Mouse (Mus musculus): ENCODE data around the gene Psmd3. TPM values are rescaled to one million over a fixed set of nuclear protein-coding genes. Genes with fewer than 3 reads are reported as not detected.

Psmd3 gene
- polyA plus RNA-seq, 1 experiment from 2014 or later, result 96.2 TPM

DNA sequence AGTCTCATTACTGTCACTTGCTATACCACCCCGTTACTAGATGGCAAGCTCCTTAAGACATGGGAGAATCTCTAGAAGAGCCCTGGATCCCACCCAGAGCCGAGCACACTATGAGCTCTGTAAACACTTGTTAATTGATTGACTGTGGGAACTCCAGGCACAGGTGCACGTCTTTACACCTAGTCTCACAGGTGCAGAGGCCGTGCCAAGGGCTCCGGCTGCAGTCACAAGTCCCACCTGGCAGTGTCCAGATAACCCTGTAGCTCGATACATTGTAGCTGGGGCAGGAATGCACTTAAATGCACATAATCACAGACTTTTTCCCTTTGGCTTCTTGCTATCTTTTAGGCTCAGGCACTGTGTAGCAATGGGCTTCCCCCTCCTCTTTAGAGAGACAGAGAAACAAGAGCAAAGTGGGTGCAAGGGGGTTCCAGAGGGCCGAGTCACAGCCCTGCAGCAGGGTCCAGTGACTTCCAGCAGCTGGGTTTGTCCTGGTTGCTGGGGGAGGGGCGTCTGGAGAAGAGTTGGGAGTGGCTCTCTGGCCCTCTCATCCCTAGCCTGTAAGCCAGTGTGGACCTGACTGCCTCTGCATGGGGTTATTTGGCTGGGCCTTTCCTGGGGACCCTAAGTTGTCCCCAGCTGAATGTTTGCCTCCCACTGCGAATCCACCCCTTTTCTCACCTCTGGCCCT is 61.4 kb downstream of the Psmd3 start:
- Histone ChIP-seq H3K4me1 (replicated peaks; ENCODE audit: control insufficient read depth, insufficient read depth, low read length) (peaks cover 38% of the 10 kb centered on the region), H3K27ac (ENCODE audit: low read depth, low read length) (peak overlapping the region; percentile 98)

DNA sequence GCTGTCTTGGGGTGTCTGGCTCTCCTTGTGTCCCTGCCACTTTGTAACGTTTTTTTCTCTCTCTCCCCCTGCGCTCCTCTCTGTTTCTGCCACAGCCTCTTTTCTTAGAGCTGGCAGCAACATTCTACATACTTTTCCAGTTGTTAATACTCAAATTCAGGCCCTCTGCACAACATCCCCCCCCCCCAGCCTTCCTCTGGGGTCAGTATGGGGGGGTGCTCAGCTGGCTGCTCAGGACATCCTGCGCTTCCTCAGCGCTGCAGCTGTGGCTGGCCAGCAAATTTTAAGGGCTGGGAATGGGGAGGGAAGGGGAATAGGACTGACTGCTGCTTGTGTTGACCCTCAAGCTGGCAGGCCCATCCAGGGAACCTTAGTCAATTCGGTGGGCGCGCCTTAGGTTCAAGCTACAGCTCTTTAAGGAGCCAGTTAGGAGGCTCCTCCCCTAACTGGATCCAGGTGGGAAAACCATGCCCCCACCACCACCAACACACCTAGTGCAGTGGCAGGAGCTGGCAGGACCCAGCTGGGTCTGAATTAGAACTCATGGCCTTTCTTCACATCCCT is 62.2 kb downstream of the Psmd3 start:
- H3K4me1 ChIP-seq (replicated peaks; ENCODE audit: control insufficient read depth, insufficient read depth, low read length), result peaks cover 40% of the 10 kb centered on the region
- no peak for ATAC-seq
- no peaks in the 10 kb centered on the region for H3K27me3 ChIP-seq (replicated peaks; ENCODE audit: control insufficient read depth, insufficient read depth, low read length)
- no peaks in the 10 kb centered on the region for H3K9me3 ChIP-seq (ENCODE audit: control insufficient read depth)
- no peak for TF ChIP-seq CTCF (IDR thresholded peaks at IDR 0.05; ENCODE audit: low read depth)
- H3K9ac ChIP-seq (ENCODE audit: low read depth, low read length), result peak overlapping the region; percentile 41; the same call in 1 of the 2 replicates
- peak overlapping the region; percentile 98 for H3K27ac ChIP-seq (ENCODE audit: low read depth, low read length)
- H3K36me3 ChIP-seq (ENCODE audit: control insufficient read depth, insufficient read depth), result no peaks in the 10 kb centered on the region
- H3K4me3 ChIP-seq (ENCODE audit: low read depth, low read length), result peak overlapping the region; percentile 96; the same call in 1 of the 2 replicates
- 21% methylated on average over 7 of the region's 7 CpGs for WGBS
- H3K4me2 ChIP-seq (replicated peaks; ENCODE audit: low read depth), result peak overlapping the region; percentile 91

More for the DNA sequence above, 61.4 kb downstream of the Psmd3 start:
- H3K9ac ChIP-seq (ENCODE audit: low read depth, low read length), result peak overlapping the region; percentile 41
- TF ChIP-seq CTCF (IDR thresholded peaks at IDR 0.05; ENCODE audit: low read depth), result no peak
- H3K4me3 ChIP-seq (ENCODE audit: low read depth, low read length), result peak overlapping the region; percentile 96
- 4% methylated on average over 9 of the region's 9 CpGs for WGBS
- no peak for ATAC-seq
- H3K36me3 ChIP-seq (ENCODE audit: control insufficient read depth, insufficient read depth), result no peaks in the 10 kb centered on the region
- H3K4me2 ChIP-seq (replicated peaks; ENCODE audit: low read depth), result peak overlapping the region; percentile 91
- H3K27me3 ChIP-seq (replicated peaks; ENCODE audit: control insufficient read depth, insufficient read depth, low read length), result no peaks in the 10 kb centered on the region
- no peaks in the 10 kb centered on the region for H3K9me3 ChIP-seq (ENCODE audit: control insufficient read depth)

Other genes with a start within 250 kb of the Psmd3 start
- 264 and 265 TPM in 2 replicates for gene Mien1, start 243.6 kb upstream of the Psmd3 start, polyA plus RNA-seq (2015; fragmentation: Nextera tagmentation; extraction: Ambion mirVana)
- gene Grb7, start 236.2 kb upstream of the Psmd3 start, polyA plus RNA-seq (2015; fragmentation: Nextera tagmentation; extraction: Ambion mirVana), result 50.2 and 50.7 TPM in 2 replicates
- gene Ikzf3, start 136.5 kb upstream of the Psmd3 start, polyA plus RNA-seq (2015; fragmentation: Nextera tagmentation; extraction: Ambion mirVana), result 0.20 and 0.24 TPM in 2 replicates
- gene Zpbp2, start 131.5 kb upstream of the Psmd3 start, polyA plus RNA-seq (2015; fragmentation: Nextera tagmentation; extraction: Ambion mirVana), result 3.2 and 4.0 TPM in 2 replicates
- gene Ormdl3, start 95.2 kb upstream of the Psmd3 start, polyA plus RNA-seq (2015; fragmentation: Nextera tagmentation; extraction: Ambion mirVana), result 139 and 150 TPM in 2 replicates
- gene Lrrc3c, start 84.3 kb upstream of the Psmd3 start, polyA plus RNA-seq (2015; fragmentation: Nextera tagmentation; extraction: Ambion mirVana), result not detected in 2 replicates
- 0.56 and 0.58 TPM in 2 replicates for gene Gm12355, start 56.9 kb upstream of the Psmd3 start, polyA plus RNA-seq (2015; fragmentation: Nextera tagmentation; extraction: Ambion mirVana)
- not detected in 2 replicates for gene Gsdma3, start 56.2 kb upstream of the Psmd3 start, polyA plus RNA-seq (2015; fragmentation: Nextera tagmentation; extraction: Ambion mirVana)
- gene Gsdma2, start 35.8 kb upstream of the Psmd3 start, polyA plus RNA-seq (2015; fragmentation: Nextera tagmentation; extraction: Ambion mirVana), result 0.14 and 0.16 TPM in 2 replicates
- gene Gsdma, start 18.2 kb upstream of the Psmd3 start, polyA plus RNA-seq (2015; fragmentation: Nextera tagmentation; extraction: Ambion mirVana), result 0.38 and 0.42 TPM in 2 replicates
- gene Csf3, start 18.7 kb downstream of the Psmd3 start, polyA plus RNA-seq (2015; fragmentation: Nextera tagmentation; extraction: Ambion mirVana), result 0.08 TPM in 1 of 2 replicates, not detected in the other
- 14.7 and 18.5 TPM in 2 replicates for gene Med24, start 46.9 kb downstream of the Psmd3 start, polyA plus RNA-seq (2015; fragmentation: Nextera tagmentation; extraction: Ambion mirVana)
- gene Thra, start 58.1 kb downstream of the Psmd3 start, polyA plus RNA-seq (2015; fragmentation: Nextera tagmentation; extraction: Ambion mirVana), result 32.4 and 39.1 TPM in 2 replicates
- gene Nr1d1, start 92.8 kb downstream of the Psmd3 start, polyA plus RNA-seq (2015; fragmentation: Nextera tagmentation; extraction: Ambion mirVana), result 4.1 and 5.1 TPM in 2 replicates
- 12.6 and 15.1 TPM in 2 replicates for gene Msl1, start 113.0 kb downstream of the Psmd3 start, polyA plus RNA-seq (2015; fragmentation: Nextera tagmentation; extraction: Ambion mirVana)
- 10.8 and 12.4 TPM in 2 replicates for gene Casc3, start 122.4 kb downstream of the Psmd3 start, polyA plus RNA-seq (2015; fragmentation: Nextera tagmentation; extraction: Ambion mirVana)
- 0.69 and 0.80 TPM in 2 replicates for gene Rapgefl1, start 154.2 kb downstream of the Psmd3 start, polyA plus RNA-seq (2015; fragmentation: Nextera tagmentation; extraction: Ambion mirVana)
- 3.9 and 5.0 TPM in 2 replicates for gene Wipf2, start 181.1 kb downstream of the Psmd3 start, polyA plus RNA-seq (2015; fragmentation: Nextera tagmentation; extraction: Ambion mirVana)
- gene Cdc6, start 225.2 kb downstream of the Psmd3 start, polyA plus RNA-seq (2015; fragmentation: Nextera tagmentation; extraction: Ambion mirVana), result 4.0 and 4.5 TPM in 2 replicates
- gene Rara, start 245.3 kb downstream of the Psmd3 start, polyA plus RNA-seq (2015; fragmentation: Nextera tagmentation; extraction: Ambion mirVana), result 22.2 and 22.4 TPM in 2 replicates